Mouse (Mus musculus) C2C12 (cell line): ENCODE data around the gene Ahnak2.

Experiments used
- CEBPB ChIP-seq: IDR thresholded peaks from one replicate; pipeline ENCODE4 v1.6.1; 2011; ENCODE audit warnings: low read depth, mild to moderate bottlenecking, control low read depth, moderate library complexity
- CTCF ChIP-seq: IDR thresholded peaks from one replicate; pipeline ENCODE4 v1.5.1; 2011; ENCODE audit not compliant: control insufficient read depth, insufficient read depth, insufficient read length
- MAX ChIP-seq: IDR thresholded peaks from one replicate; pipeline ENCODE4 v1.6.1; 2011; ENCODE audit warnings: mild to moderate bottlenecking, control low read depth
- MYOD1 ChIP-seq: IDR thresholded peaks from one replicate; pipeline ENCODE4 v1.6.1; 2011; ENCODE audit warnings: low read depth; ENCODE audit not compliant: control insufficient read depth, insufficient read length
- MYOG ChIP-seq: IDR thresholded peaks from one replicate; pipeline ENCODE4 v1.6.1; 2011; ENCODE audit not compliant: control insufficient read depth, insufficient read length; ENCODE audit errors: extremely low read depth
- USF1 ChIP-seq: IDR thresholded peaks from one replicate; pipeline ENCODE4 v1.6.1; 2011; ENCODE audit warnings: low read depth, mild to moderate bottlenecking, control low read depth, moderate library complexity

GRCm38 (mm10) chr12:112798332-112798681 lies 4.2 kb downstream of the Ahnak2 start:
- TF ChIP-seq CTCF (no peak), CEBPB (no peak), MYOD1 (no peak), USF1 (no peak), MAX (no peak), MYOG (no peak)
